Mouse (Mus musculus): ENCODE measurements at regions not wholly inside any gene's neighbourhood (a gene's known extent, or its start where the extent isn't known, plus 50 kb on each side); places are given as distances from the start of the nearest gene placed in this dataset.
"Not testable (repeated sequence)": the region's sequence is repeated elsewhere in the genome, so short reads cannot be mapped to it uniquely, and the experiment has no call there.

- DNase-seq = no peak
These were observed 68.6 kb downstream of the Tomm20 start for GRCm38 (mm10) chr8:126877039-126877365.

GRCm38 (mm10) chr8:126876300-126877038 lies 69.2 kb downstream of the Tomm20 start:
- no peak for DNase-seq

- no peak for DNase-seq
These were observed 70.0 kb downstream of the Tomm20 start for GRCm38 (mm10) chr8:126875491-126876155.

GRCm38 (mm10) chr8:126874846-126875245 lies 70.8 kb downstream of the Tomm20 start:
- peak; percentile 34 for DNase-seq

GRCm38 (mm10) chr8:126874126-126874730 lies 71.4 kb downstream of the Tomm20 start:
- no peak for DNase-seq

- DNase-seq = no peak
These were observed 72.3 kb downstream of the Tomm20 start for GRCm38 (mm10) chr8:126873306-126873705.

GRCm38 (mm10) chr8:126872574-126872973 lies 73.1 kb downstream of the Tomm20 start:
- DNase-seq = no peak

- DNase-seq = no peak
These were observed 73.5 kb downstream of the Tomm20 start for GRCm38 (mm10) chr8:126872133-126872532.

GRCm38 (mm10) chr8:126869464-126869850 lies 76.2 kb downstream of the Tomm20 start:
- DNase-seq = no peak

- no peak for DNase-seq
These were observed 76.7 kb downstream of the Tomm20 start for GRCm38 (mm10) chr8:126868831-126869463.

GRCm38 (mm10) chr8:126867121-126867988 lies 78.3 kb downstream of the Tomm20 start:
- DNase-seq = peak; percentile 46

GRCm38 (mm10) chr8:126864314-126864948 lies 81.2 kb downstream of the Tomm20 start:
- DNase-seq = no peak

- not testable (repeated sequence) for DNase-seq
These were observed 82.0 kb downstream of the Tomm20 start for GRCm38 (mm10) chr8:126863661-126864060.

GRCm38 (mm10) chr8:126861754-126862153 lies 83.9 kb downstream of the Tomm20 start:
- no peak for DNase-seq

GRCm38 (mm10) chr8:126860630-126861029 lies 85.0 kb downstream of the Tomm20 start:
- DNase-seq = no peak

- DNase-seq = no peak
These were observed 85.8 kb downstream of the Tomm20 start for GRCm38 (mm10) chr8:126859706-126860424.

GRCm38 (mm10) chr8:126857307-126858203 lies 88.1 kb downstream of the Tomm20 start:
- no peak for DNase-seq

GRCm38 (mm10) chr8:126855914-126856313 lies 89.7 kb downstream of the Tomm20 start:
- DNase-seq = peak; percentile 45

GRCm38 (mm10) chr8:126855056-126855609 lies 90.5 kb downstream of the Tomm20 start:
- DNase-seq = no peak

All from thymus, postnatal 25 days (tissue).